Mouse (Mus musculus): ENCODE results near the gene Gzmk. TPM values are rescaled to one million over a fixed set of nuclear protein-coding genes. Genes with fewer than 3 reads are reported as not detected.

The Gzmk gene
- polyA plus RNA-seq, 1 experiment: not detected

DNA sequence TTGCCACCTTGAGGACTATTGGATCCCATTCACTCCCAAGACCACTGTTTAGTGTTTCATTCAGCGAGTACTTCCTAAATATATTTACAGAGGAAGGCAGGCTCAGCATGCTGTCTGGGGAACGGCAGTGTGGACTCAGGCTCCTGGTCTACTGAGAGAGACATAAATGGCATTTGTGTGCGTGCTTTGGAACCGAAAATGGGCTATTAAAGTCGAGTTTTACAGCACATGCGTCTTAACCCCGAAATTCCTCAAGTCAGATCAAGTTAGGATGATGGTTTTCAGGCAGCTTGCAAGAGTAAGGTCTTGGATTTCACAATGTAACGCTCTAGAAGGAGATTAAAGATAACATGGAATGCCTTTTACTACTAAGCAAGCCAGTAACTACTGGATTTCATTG, 25.0 kb downstream of the Gzmk start:
- TF ChIP-seq CTCF (IDR thresholded peaks at IDR 0.05; ENCODE audit: control insufficient read depth, insufficient read depth, low read length) (no peak), POLR2A (IDR thresholded peaks at IDR 0.05; ENCODE audit: borderline replicate concordance, control insufficient read depth, low read depth, low read length) (no peak)
- Histone ChIP-seq H3K27ac (ENCODE audit: control insufficient read depth, insufficient read depth, low read depth, low read length, poor library complexity) (no peak overlapping the region), H3K4me3 (replicated peaks; ENCODE audit: control insufficient read depth, low read depth, low read length) (no peak overlapping the region), H3K4me1 (ENCODE audit: control insufficient read depth, insufficient read depth, low read length) (peaks cover 1% of the 10 kb centered on the region; the same call in 1 of the 2 replicates)
- 70% methylated on average over 8 of the region's 8 CpGs for WGBS

DNA sequence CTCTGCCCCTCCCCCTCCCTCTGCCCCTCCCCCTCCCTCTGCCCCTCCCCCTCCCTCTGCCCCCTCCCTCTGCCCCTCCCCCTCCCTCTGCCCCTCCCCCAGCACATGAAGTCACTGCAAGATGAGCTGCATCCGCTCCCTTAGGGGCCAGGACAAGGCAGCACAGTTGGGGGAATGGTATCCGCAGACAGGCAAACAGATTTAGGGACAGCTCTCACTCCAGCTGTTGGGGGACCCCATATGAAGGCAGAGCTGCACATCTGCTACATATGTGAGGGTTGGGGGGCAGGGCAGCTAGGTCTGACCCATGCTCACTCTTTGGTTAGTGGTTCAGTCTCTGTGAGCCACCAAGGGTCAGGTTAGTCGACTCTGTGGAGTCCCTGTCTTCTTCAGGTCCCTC, 26.4 kb downstream of the Gzmk start:
- H3K27ac ChIP-seq (ENCODE audit: control insufficient read depth, insufficient read depth, low read depth, low read length, poor library complexity): no peak overlapping the region
- TF ChIP-seq POLR2A (IDR thresholded peaks at IDR 0.05; ENCODE audit: borderline replicate concordance, control insufficient read depth, low read depth, low read length): no peak
- no peak for TF ChIP-seq CTCF (IDR thresholded peaks at IDR 0.05; ENCODE audit: control insufficient read depth, insufficient read depth, low read length)
- H3K4me1 ChIP-seq (ENCODE audit: control insufficient read depth, insufficient read depth, low read length): peaks cover 1% of the 10 kb centered on the region; the same call in 1 of the 2 replicates
- WGBS: 74% methylated on average over 3 of the region's 3 CpGs
- no peak overlapping the region for H3K4me3 ChIP-seq (replicated peaks; ENCODE audit: control insufficient read depth, low read depth, low read length)

DNA sequence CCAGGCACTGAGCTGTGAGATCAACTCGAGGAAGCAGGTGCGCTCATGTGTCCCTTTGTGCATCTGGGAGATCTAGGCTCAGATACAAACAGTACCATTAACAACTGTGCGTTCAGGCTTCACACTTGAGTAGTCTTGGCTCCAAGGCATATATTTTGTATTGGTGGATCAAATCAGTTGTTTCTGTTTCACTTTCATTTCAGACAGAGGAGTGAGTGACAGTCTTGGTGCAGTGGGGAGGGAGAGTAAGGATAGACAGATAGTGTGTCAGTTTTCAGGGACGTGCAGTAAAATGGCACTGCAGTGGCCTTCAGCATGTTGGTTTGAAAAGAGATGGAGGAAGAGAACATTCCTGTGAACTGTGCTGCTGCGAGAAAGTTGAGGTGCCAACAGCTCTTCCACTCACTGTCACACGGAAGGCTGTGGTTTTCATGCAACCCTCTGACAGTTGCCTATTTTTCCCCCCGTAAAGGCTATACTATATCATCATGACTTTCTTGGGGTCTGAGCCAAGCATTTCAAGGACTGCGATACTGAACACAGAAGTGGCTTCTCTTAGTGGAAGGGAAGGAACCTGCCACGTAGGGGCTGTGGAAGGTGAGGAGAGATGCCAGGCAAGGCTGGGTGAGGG, 27.7 kb downstream of the Gzmk start:
- Histone ChIP-seq H3K27ac (ENCODE audit: control insufficient read depth, insufficient read depth, low read depth, low read length, poor library complexity) (no peak overlapping the region), H3K4me3 (replicated peaks; ENCODE audit: control insufficient read depth, low read depth, low read length) (peak overlapping the region; percentile 38), H3K4me1 (ENCODE audit: control insufficient read depth, insufficient read depth, low read length) (peaks cover 1% of the 10 kb centered on the region; the same call in 1 of the 2 replicates)
- 16% methylated on average over 9 of the region's 9 CpGs for WGBS
- TF ChIP-seq POLR2A (IDR thresholded peaks at IDR 0.05; ENCODE audit: borderline replicate concordance, control insufficient read depth, low read depth, low read length) (no peak), CTCF (IDR thresholded peaks at IDR 0.05; ENCODE audit: control insufficient read depth, insufficient read depth, low read length) (no peak)

DNA sequence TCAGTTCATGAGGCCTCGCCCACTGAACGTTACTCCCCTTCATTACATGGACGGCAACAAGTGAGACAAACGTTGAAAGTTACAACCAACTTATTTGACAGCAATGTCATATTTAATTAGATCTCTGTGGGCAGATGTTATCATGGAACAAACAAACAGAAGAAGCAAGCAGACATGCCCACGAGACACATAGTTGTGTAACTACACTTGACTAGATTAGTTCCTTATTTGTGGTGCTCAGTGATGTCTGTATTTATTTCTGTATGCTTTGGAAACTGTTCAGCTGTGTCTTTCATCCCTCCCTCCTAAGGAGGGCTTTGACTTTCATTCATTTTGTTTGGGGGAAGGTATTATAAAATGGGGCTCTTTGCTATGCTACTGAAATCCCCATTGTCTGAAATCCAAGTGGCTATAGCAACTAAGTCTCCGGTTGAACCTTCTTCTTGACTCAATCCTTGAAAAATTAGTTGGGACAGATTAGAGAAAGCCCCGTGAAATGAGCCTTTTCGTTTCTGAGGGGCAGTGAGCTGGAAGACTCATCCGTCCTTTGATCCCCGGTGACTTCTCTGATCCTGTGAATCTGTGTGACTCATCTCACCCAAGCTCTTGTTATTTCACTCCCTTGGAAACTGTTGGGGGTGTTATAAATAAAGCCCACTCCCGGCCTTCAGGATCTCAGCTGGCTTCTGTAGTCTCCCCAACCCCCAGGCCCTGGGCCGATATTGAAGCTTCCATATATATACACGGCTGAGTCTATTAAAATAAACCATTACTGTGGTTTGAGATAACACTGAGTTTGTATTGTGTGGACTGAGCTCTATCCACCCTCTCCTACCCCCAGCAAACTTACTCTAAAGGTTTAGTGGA, 28.7 kb downstream of the Gzmk start:
- Histone ChIP-seq H3K27ac (ENCODE audit: control insufficient read depth, insufficient read depth, low read depth, low read length, poor library complexity) (no peak overlapping the region), H3K4me1 (ENCODE audit: control insufficient read depth, insufficient read depth, low read length) (peaks cover 1% of the 10 kb centered on the region; the same call in 1 of the 2 replicates), H3K4me3 (replicated peaks; ENCODE audit: control insufficient read depth, low read depth, low read length) (no peak overlapping the region)
- WGBS: 60% methylated on average over 13 of the region's 13 CpGs
- TF ChIP-seq CTCF (IDR thresholded peaks at IDR 0.05; ENCODE audit: control insufficient read depth, insufficient read depth, low read length) (no peak), POLR2A (IDR thresholded peaks at IDR 0.05; ENCODE audit: borderline replicate concordance, control insufficient read depth, low read depth, low read length) (no peak)

DNA sequence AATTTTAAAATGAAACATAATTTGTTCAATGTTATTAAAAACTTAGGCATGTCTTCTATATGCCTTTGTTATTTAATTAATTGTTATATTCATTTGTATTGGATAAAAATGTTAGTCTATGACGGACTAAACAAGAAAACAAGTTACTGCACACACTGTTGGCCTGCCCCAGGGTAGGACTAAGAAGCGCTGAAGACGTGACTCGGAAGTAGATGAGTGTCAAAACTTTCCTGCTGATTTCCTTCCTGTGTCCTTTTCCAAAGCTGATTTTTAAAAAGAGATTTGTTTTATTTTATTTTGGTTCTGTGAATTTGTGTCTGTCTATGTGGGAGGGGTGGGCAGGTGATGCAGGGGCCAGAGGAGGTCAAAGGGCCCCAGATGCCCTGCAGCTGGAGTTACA, 42.0 kb downstream of the Gzmk start:
- TF ChIP-seq CTCF (IDR thresholded peaks at IDR 0.05; ENCODE audit: control insufficient read depth, insufficient read depth, low read length) (no peak), POLR2A (IDR thresholded peaks at IDR 0.05; ENCODE audit: borderline replicate concordance, control insufficient read depth, low read depth, low read length) (no peak)
- Histone ChIP-seq H3K4me1 (ENCODE audit: control insufficient read depth, insufficient read depth, low read length) (no peaks in the 10 kb centered on the region), H3K4me3 (replicated peaks; ENCODE audit: control insufficient read depth, low read depth, low read length) (no peak overlapping the region), H3K27ac (ENCODE audit: control insufficient read depth, insufficient read depth, low read depth, low read length, poor library complexity) (no peak overlapping the region)
- 80% methylated on average over 4 of the region's 4 CpGs for WGBS

DNA sequence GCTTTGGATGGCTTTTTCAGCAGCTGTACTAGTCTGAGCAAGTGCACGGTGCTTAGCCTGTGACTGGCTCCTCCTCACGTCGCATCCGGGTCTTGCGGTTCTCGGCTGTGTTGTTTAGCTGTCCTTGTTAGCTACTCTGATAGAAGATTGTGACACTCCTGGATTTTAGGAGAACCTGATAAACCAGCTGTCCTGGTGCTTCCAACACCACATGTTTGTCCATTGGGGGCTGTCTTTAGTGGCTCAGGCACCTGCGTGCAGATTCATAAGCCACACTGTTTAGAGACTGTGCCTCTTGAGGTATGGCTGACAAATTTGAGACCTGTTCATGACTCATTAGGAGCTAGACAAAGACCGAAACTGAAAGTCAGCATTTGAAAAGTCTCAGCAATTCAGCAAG, 42.4 kb downstream of the Gzmk start:
- Histone ChIP-seq H3K4me3 (replicated peaks; ENCODE audit: control insufficient read depth, low read depth, low read length) (no peak overlapping the region), H3K4me1 (ENCODE audit: control insufficient read depth, insufficient read depth, low read length) (no peaks in the 10 kb centered on the region), H3K27ac (ENCODE audit: control insufficient read depth, insufficient read depth, low read depth, low read length, poor library complexity) (no peak overlapping the region)
- 86% methylated on average over 8 of the region's 8 CpGs for WGBS
- TF ChIP-seq POLR2A (IDR thresholded peaks at IDR 0.05; ENCODE audit: borderline replicate concordance, control insufficient read depth, low read depth, low read length) (no peak), CTCF (IDR thresholded peaks at IDR 0.05; ENCODE audit: control insufficient read depth, insufficient read depth, low read length) (no peak)

DNA sequence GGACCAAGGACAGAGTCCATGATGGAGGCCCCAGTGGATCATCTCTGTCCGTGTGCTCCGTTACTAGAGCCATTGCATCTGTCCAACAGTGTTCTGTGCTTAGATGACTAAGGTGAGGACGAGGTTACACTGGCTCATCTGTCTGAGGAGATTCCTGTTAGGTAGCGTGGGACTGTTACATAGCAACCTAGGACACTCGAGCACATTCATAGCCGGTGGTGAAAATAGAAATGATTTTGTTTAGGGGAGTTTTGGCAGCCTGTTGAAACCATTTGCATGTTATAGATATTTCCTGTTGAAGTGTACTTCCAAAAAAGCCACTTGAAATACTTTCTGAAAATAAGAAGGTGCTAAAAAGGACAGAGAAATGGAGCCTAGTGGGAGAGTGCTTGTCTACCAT, 51.5 kb downstream of the Gzmk start:
- Histone ChIP-seq H3K4me1 (ENCODE audit: control insufficient read depth, insufficient read depth, low read length) (no peaks in the 10 kb centered on the region; the same call in 1 of the 2 replicates), H3K4me3 (replicated peaks; ENCODE audit: control insufficient read depth, low read depth, low read length) (no peak overlapping the region), H3K27ac (ENCODE audit: control insufficient read depth, insufficient read depth, low read depth, low read length, poor library complexity) (no peak overlapping the region)
- no peak for TF ChIP-seq CTCF (IDR thresholded peaks at IDR 0.05; ENCODE audit: control insufficient read depth, insufficient read depth, low read length)
- TF ChIP-seq POLR2A (IDR thresholded peaks at IDR 0.05; ENCODE audit: borderline replicate concordance, control insufficient read depth, low read depth, low read length): no peak
- 78% methylated on average over 6 of the region's 6 CpGs for WGBS

DNA sequence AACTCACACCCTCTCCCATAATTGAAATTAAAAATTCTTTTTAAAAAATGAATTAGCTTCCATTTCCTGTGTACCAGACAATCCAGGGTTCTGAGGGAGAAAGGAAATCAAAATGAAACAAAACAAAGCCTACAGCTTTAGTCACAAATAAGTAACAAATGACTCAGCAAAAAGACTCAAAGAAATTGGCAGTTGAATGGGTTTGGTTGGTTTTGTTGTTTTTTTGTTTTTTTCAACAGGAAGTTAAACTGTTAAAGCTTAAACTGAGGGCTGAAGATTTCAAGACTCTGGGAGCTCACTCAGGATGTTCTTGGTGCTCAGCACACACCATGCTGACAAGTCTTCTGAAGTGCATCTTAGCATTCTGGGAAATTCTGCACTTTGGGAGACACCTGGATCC, 55.5 kb downstream of the Gzmk start:
- TF ChIP-seq POLR2A (IDR thresholded peaks at IDR 0.05; ENCODE audit: borderline replicate concordance, control insufficient read depth, low read depth, low read length): no peak
- no peak for TF ChIP-seq CTCF (IDR thresholded peaks at IDR 0.05; ENCODE audit: control insufficient read depth, insufficient read depth, low read length)
- no peaks in the 10 kb centered on the region; the same call in 1 of the 2 replicates for H3K4me1 ChIP-seq (ENCODE audit: control insufficient read depth, insufficient read depth, low read length)
- H3K4me3 ChIP-seq (replicated peaks; ENCODE audit: control insufficient read depth, low read depth, low read length): no peak overlapping the region
- H3K27ac ChIP-seq (ENCODE audit: control insufficient read depth, insufficient read depth, low read depth, low read length, poor library complexity): no peak overlapping the region

All from bone marrow, adult 2 months (tissue).